Mouse (Mus musculus): ENCODE data around the gene Maco1. TPM values are rescaled to one million over a fixed set of nuclear protein-coding genes. Genes with fewer than 3 reads are reported as not detected.

Maco1 gene
- polyA plus RNA-seq, 1 experiment = 14.6 TPM

DNA sequence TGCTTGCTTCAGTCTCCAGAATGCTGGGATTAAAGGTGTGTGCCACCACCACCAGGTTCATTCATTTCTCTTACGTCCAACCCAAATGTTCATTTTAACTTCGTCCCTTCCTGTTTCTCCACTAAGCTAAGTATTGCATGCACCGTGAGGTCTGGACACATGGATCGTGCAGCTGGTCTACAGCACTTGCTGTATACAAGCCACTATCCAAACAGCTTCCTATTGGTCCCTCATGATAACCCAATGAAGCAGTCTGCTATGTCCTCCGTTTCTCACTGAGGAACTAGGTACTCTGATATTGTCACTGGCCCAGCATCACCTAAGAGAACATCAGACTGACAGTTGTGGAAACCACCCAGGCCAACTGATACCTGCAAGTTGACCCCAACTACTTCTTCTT, 12.6 kb upstream of the Maco1 start:
- H3K79me3 ChIP-seq (ENCODE audit: low read depth) = no peaks in the 10 kb centered on the region
- H3K79me2 ChIP-seq (ENCODE audit: control insufficient read depth, insufficient read depth) = no peaks in the 10 kb centered on the region
- no peaks in the 10 kb centered on the region for H3K36me3 ChIP-seq (ENCODE audit: control insufficient read depth, insufficient read depth)
- no peak overlapping the region for H3K4me3 ChIP-seq (ENCODE audit: insufficient read depth, poor library complexity, severe bottlenecking)
- H3K27me3 ChIP-seq (ENCODE audit: control insufficient read depth, insufficient read depth, insufficient read length) = peaks cover 33% of the 10 kb centered on the region
- H3ac ChIP-seq (ENCODE audit: control insufficient read depth, insufficient read length, low read depth) = no peak overlapping the region
- TF ChIP-seq CEBPB (IDR thresholded peaks at IDR 0.05; ENCODE audit: low read depth) (no peak), MAX (IDR thresholded peaks at IDR 0.05) (no peak), CTCF (IDR thresholded peaks at IDR 0.05; ENCODE audit: control insufficient read depth, insufficient read depth, insufficient read length) (no peak), USF1 (IDR thresholded peaks at IDR 0.05; ENCODE audit: low read depth) (no peak), MYOG (IDR thresholded peaks at IDR 0.05; ENCODE audit: control insufficient read depth, extremely low read depth, insufficient read length) (no peak), MYOD1 (IDR thresholded peaks at IDR 0.05; ENCODE audit: control insufficient read depth, insufficient read length, low read depth) (no peak), FOSL1 (IDR thresholded peaks at IDR 0.05; ENCODE audit: insufficient read depth, low read length, poor library complexity, severe bottlenecking) (no peak)

DNA sequence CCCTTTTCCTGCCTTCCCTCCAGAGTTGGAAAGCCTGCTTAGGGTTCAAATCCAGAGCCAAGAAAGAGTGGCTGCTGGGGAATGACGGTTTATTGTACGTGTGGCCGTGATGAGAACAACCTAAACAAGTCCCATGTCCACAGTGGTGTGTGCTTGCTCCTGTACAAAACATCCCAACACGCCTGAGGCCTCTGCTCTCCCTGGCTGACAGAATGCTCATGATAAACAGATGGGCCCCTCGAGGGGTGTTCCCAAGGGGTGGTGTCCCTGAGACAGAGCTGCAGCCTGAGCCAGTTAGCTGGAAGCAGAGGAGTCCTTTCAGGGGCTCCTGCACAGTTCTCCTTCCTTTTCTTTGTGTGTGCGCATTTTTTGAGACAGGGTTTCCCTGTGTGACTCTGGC, 12.2 kb upstream of the Maco1 start:
- Histone ChIP-seq H3K27me3 (ENCODE audit: control insufficient read depth, insufficient read depth, insufficient read length) (peaks cover 33% of the 10 kb centered on the region), H3K79me3 (ENCODE audit: low read depth) (no peaks in the 10 kb centered on the region), H3ac (ENCODE audit: control insufficient read depth, insufficient read length, low read depth) (no peak overlapping the region), H3K4me3 (ENCODE audit: insufficient read depth, poor library complexity, severe bottlenecking) (no peak overlapping the region), H3K79me2 (ENCODE audit: control insufficient read depth, insufficient read depth) (no peaks in the 10 kb centered on the region), H3K36me3 (ENCODE audit: control insufficient read depth, insufficient read depth) (no peaks in the 10 kb centered on the region)
- TF ChIP-seq CEBPB (IDR thresholded peaks at IDR 0.05; ENCODE audit: low read depth) = no peak
- no peak for TF ChIP-seq MAX (IDR thresholded peaks at IDR 0.05)
- TF ChIP-seq MYOG (IDR thresholded peaks at IDR 0.05; ENCODE audit: control insufficient read depth, extremely low read depth, insufficient read length) = no peak
- no peak for TF ChIP-seq FOSL1 (IDR thresholded peaks at IDR 0.05; ENCODE audit: insufficient read depth, low read length, poor library complexity, severe bottlenecking)

DNA sequence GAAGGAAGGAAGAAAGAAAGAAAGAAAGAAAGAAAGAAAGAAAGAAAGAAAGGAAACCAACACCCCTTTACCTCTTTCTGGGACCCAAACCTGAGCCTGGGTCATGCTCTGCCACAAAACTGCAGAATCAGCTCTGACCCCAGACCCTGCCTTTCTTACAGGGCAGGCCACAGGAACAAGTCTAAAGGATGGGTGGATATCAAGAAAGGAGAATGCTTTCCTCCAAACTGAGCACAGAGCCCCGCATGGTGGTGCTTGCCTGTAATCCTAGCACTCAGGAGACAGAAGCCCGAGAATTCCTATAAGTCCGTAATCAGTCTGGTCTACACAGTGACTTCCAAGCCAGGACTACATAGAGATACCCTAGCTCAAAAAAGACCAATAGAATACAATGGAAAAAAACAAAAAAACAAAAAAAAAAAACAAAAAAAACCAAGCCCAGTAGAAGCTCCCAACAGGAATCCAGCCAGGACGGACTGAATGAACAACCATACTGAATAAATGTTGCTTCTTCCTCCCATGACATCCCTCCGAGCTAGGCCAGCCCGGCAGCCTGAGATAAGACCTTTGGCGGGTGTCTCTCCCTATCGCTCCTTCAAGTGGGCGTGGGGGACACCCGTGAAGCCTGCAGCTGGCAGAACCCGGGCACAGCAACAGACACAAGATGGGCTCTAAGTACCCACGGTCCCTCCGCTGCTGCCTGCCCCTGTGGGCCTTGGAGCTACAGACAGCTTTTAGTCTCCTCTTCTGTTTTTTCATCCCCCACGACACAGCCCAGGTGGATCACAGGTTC, 11.0 kb upstream of the Maco1 start, which contains the start of gene Rhd:
Gene Rhd, plus strand, starts transcription at position 600 of the 793 bp plus-strand sequence.
- no peaks in the 10 kb centered on the region for H3K36me3 ChIP-seq (ENCODE audit: control insufficient read depth, insufficient read depth)
- H3K79me3 ChIP-seq (ENCODE audit: low read depth) = no peaks in the 10 kb centered on the region
- H3K4me3 ChIP-seq (ENCODE audit: insufficient read depth, poor library complexity, severe bottlenecking) = no peak within 1 kb of the TSS
- no peak for TF ChIP-seq MYOG (IDR thresholded peaks at IDR 0.05; ENCODE audit: control insufficient read depth, extremely low read depth, insufficient read length)
- no peak for TF ChIP-seq CTCF (IDR thresholded peaks at IDR 0.05; ENCODE audit: control insufficient read depth, insufficient read depth, insufficient read length)
- TF ChIP-seq CEBPB (IDR thresholded peaks at IDR 0.05; ENCODE audit: low read depth) = no peak
- TF ChIP-seq MAX (IDR thresholded peaks at IDR 0.05) = no peak
- no peak for TF ChIP-seq MYOD1 (IDR thresholded peaks at IDR 0.05; ENCODE audit: control insufficient read depth, insufficient read length, low read depth)
- TF ChIP-seq FOSL1 (IDR thresholded peaks at IDR 0.05; ENCODE audit: insufficient read depth, low read length, poor library complexity, severe bottlenecking) = no peak
- TF ChIP-seq USF1 (IDR thresholded peaks at IDR 0.05; ENCODE audit: low read depth) = no peak
- H3K27me3 ChIP-seq (ENCODE audit: control insufficient read depth, insufficient read depth, insufficient read length) = peaks cover 23% of the 10 kb centered on the region
- H3K79me2 ChIP-seq (ENCODE audit: control insufficient read depth, insufficient read depth) = no peaks in the 10 kb centered on the region
- no peak within 1 kb of the TSS for H3ac ChIP-seq (ENCODE audit: control insufficient read depth, insufficient read length, low read depth)

- Histone ChIP-seq H3K36me3 (ENCODE audit: control insufficient read depth, insufficient read depth) (no peaks in the 10 kb centered on the region), H3K79me2 (ENCODE audit: control insufficient read depth, insufficient read depth) (no peaks in the 10 kb centered on the region), H3ac (ENCODE audit: control insufficient read depth, insufficient read length, low read depth) (no peak overlapping the region), H3K27me3 (ENCODE audit: control insufficient read depth, insufficient read depth, insufficient read length) (peaks cover 17% of the 10 kb centered on the region), H3K79me3 (ENCODE audit: low read depth) (no peaks in the 10 kb centered on the region), H3K4me3 (ENCODE audit: insufficient read depth, poor library complexity, severe bottlenecking) (no peak overlapping the region)
- no peak for TF ChIP-seq CTCF (IDR thresholded peaks at IDR 0.05; ENCODE audit: control insufficient read depth, insufficient read depth, insufficient read length)
- TF ChIP-seq FOSL1 (IDR thresholded peaks at IDR 0.05; ENCODE audit: insufficient read depth, low read length, poor library complexity, severe bottlenecking) = no peak
- no peak for TF ChIP-seq MAX (IDR thresholded peaks at IDR 0.05)
- no peak for TF ChIP-seq MYOG (IDR thresholded peaks at IDR 0.05; ENCODE audit: control insufficient read depth, extremely low read depth, insufficient read length)
- TF ChIP-seq USF1 (IDR thresholded peaks at IDR 0.05; ENCODE audit: low read depth) = no peak
- TF ChIP-seq MYOD1 (IDR thresholded peaks at IDR 0.05; ENCODE audit: control insufficient read depth, insufficient read length, low read depth) = no peak
- TF ChIP-seq CEBPB (IDR thresholded peaks at IDR 0.05; ENCODE audit: low read depth) = no peak
Observed at GRCm38 (mm10) chr4:134862996-134863395, 9.9 kb upstream of the Maco1 start.

GRCm38 (mm10) chr4:134861884-134862283, 8.7 kb upstream of the Maco1 start:
- peaks cover 17% of the 10 kb centered on the region for H3K27me3 ChIP-seq (ENCODE audit: control insufficient read depth, insufficient read depth, insufficient read length)
- H3K36me3 ChIP-seq (ENCODE audit: control insufficient read depth, insufficient read depth) = no peaks in the 10 kb centered on the region
- no peaks in the 10 kb centered on the region for H3K79me3 ChIP-seq (ENCODE audit: low read depth)
- H3K4me3 ChIP-seq (ENCODE audit: insufficient read depth, poor library complexity, severe bottlenecking) = no peak overlapping the region
- TF ChIP-seq FOSL1 (IDR thresholded peaks at IDR 0.05; ENCODE audit: insufficient read depth, low read length, poor library complexity, severe bottlenecking) (no peak), CTCF (IDR thresholded peaks at IDR 0.05; ENCODE audit: control insufficient read depth, insufficient read depth, insufficient read length) (no peak), CEBPB (IDR thresholded peaks at IDR 0.05; ENCODE audit: low read depth) (no peak), MYOG (IDR thresholded peaks at IDR 0.05; ENCODE audit: control insufficient read depth, extremely low read depth, insufficient read length) (no peak), MYOD1 (IDR thresholded peaks at IDR 0.05; ENCODE audit: control insufficient read depth, insufficient read length, low read depth) (no peak)
- no peak overlapping the region for H3ac ChIP-seq (ENCODE audit: control insufficient read depth, insufficient read length, low read depth)
- H3K79me2 ChIP-seq (ENCODE audit: control insufficient read depth, insufficient read depth) = no peaks in the 10 kb centered on the region
